Mouse (Mus musculus) brown adipose tissue, adult 24 weeks (tissue): ENCODE data around the gene Gm44579. TPM values are rescaled to one million over a fixed set of nuclear protein-coding genes. Genes with fewer than 3 reads are reported as not detected.

Source experiments
- H3K27ac ChIP-seq: fragments of 200-500 bp; replicated peaks from 2 replicates; pipeline ENCODE4 v1.5.1; 2012; ENCODE audit warnings: low read depth, mild to moderate bottlenecking, low read length
- H3K4me1 ChIP-seq: fragments of 200-500 bp; 2 replicates; pipeline ENCODE4 v1.6.1; 2012; ENCODE audit warnings: low read length, mixed read lengths; ENCODE audit not compliant: control insufficient read depth, insufficient read depth, insufficient read length
- H3K4me3 ChIP-seq: fragments of 200-500 bp; 2 replicates; pipeline ENCODE4 v1.5.1; 2012; ENCODE audit warnings: low read depth, mild to moderate bottlenecking, low read length, moderate library complexity; ENCODE audit not compliant: insufficient read depth
- polyA plus RNA-seq: library from polyadenylated mRNA; stranded (reverse); fragments of >200 nt; gene quantifications from 2 replicates; pipeline ENCODE4 v1.2.4, GENCODE M21; 2012; ENCODE audit not compliant: missing spikeins, insufficient read depth, insufficient read length

Gm44579 gene
- polyA plus RNA-seq, 1 experiment = not detected

DNA sequence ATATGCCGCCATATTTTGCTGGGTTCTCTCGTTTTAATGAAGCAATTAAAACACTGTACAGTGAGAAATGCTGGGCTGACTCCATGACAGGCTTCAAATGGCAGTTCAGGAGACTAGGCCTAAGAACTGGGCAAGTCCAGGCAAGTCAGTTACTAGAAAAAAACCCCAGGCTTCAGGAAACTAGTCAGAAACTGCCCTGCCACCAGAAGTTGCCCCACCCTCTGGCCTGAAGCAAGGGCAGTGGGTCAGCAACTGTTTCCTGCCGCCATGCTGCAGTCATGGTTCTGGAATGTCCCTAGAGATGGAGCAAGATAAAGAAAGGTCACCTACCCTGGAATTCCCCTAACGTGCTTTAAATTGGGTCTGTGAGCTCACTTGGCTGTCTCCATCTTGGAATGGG, 64.8 kb downstream of the Gm44579 start:
- Histone ChIP-seq H3K27ac (no peak overlapping the region), H3K4me1 (no peaks in the 10 kb centered on the region), H3K4me3 (no peak overlapping the region)

DNA sequence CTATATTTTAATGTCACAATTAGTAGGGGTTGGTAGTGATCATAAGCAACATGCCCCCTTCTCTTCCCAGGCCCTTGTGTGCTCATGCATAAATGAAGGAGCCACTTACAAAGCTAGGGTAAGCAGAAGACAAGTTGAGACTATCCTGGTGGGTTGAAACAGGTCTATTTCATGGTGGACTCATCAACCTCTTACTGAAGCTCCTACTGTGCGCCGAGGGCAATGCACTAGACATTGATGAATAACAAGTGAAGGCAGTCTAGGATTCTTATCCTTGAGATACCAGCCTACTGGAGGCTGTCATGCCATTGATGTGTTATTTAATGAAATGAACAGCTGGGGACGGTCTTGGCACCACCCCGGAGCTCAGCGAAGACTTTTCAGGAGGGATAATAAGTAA, 65.5 kb downstream of the Gm44579 start:
- no peak overlapping the region for H3K4me3 ChIP-seq
- no peak overlapping the region for H3K27ac ChIP-seq

DNA sequence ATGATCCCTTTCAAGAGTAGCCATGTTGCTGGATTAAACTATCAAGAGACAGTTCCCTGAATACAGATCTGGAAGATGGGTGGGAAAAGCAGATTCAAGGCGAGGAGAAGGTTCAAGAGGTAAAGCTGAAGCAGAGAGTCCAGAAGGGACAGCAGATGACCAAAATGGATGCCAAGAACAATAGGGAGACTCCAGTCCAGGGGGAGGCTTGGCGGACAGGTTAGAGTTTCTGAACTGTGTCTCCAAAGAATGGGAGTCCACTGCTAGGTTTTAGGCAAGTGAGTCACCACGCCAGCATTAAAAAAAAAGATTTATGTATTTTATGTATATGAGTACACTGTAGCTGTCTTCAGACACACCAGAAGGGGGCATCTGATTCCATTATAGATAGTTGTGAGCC, 66.1 kb downstream of the Gm44579 start:
- Histone ChIP-seq H3K4me1 (no peaks in the 10 kb centered on the region), H3K27ac (no peak overlapping the region), H3K4me3 (no peak overlapping the region)

More for the DNA sequence above, 65.5 kb downstream of the Gm44579 start:
- H3K4me1 ChIP-seq = no peaks in the 10 kb centered on the region

DNA sequence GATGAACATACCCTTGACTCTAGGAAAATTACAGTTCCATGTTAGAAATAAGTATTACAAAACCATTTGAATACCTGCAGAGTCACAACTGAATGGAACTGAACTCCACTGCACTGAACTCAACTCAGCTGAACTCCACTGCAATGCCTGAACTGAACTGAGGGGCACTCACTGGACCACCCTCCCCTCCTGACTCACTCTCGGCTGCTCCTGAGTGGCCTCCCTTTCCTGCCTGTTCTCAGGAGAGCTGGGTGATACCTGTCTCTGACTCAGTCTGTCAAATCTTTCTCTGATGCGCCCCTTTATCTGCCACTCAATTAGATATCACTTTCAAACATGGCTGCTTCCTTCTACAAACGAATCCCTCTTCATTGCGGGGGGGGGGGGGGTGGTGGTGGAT, 66.6 kb downstream of the Gm44579 start:
- no peak overlapping the region for H3K27ac ChIP-seq
- H3K4me1 ChIP-seq = no peaks in the 10 kb centered on the region
- no peak overlapping the region for H3K4me3 ChIP-seq

DNA sequence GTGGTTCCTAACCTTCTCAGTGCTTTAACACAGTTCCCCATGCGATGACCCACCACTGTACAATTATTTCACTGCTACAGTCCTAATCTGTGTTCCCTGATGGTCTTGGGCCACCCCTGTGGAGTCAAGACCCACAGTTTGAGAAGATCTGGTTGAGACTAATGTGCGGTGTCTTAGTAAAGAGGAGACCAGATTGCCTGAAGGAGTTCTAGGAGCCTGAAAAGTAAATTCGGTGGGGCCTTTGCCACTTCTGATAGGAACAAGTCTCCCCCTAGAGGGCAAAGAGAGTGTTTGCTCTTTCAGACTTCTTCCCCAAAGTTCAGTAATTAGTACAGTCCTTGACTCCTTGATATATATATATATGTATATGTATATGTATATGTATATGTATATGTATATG, 67.2 kb downstream of the Gm44579 start:
- Histone ChIP-seq H3K4me1 (no peaks in the 10 kb centered on the region), H3K4me3 (no peak overlapping the region), H3K27ac (no peak overlapping the region)

DNA sequence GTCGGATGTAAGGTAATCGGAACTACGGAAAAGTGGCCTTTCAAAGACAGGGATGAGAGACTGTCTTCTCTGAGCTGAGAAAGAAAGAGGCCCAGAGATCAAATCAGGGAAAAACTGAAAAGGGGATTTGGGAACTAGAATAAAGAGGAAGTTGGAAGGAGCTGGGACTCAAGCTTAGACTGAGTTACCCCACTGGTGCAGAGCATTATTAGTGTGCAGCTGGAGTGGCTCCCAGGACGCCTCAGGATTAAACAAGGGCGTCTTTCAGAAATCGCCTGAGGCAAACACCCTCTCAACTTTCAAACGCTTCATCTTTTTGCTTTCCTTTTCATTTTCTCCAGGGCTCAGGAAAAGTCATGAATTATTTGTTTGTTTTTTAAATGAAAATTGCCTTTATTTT, 67.9 kb downstream of the Gm44579 start:
- Histone ChIP-seq H3K27ac (no peak overlapping the region), H3K4me1 (no peaks in the 10 kb centered on the region), H3K4me3 (no peak overlapping the region)

DNA sequence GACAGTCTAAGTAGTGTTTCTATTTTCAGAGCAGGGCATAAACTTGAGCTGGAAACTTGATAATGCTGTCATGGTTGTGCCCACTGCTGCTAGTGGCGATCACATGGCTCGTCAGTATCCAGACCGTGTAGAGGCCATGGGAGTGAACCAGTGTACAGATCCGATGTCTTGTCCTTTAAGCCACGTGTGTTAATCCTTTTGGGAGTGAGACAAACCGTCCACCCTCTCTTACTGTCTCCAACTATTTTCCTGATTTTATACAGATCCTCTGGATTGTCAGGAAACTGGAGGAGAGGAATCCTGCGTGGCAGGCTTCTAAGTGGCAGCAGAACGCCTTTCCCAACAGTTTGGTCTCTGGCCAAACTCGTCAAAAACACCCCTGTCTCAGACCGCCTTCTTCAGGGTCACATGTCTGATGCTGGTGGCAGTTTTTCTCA, 71.6 kb downstream of the Gm44579 start:
- no peak overlapping the region for H3K27ac ChIP-seq
- H3K4me1 ChIP-seq = peaks cover 4% of the 10 kb centered on the region
- no peak overlapping the region for H3K4me3 ChIP-seq

DNA sequence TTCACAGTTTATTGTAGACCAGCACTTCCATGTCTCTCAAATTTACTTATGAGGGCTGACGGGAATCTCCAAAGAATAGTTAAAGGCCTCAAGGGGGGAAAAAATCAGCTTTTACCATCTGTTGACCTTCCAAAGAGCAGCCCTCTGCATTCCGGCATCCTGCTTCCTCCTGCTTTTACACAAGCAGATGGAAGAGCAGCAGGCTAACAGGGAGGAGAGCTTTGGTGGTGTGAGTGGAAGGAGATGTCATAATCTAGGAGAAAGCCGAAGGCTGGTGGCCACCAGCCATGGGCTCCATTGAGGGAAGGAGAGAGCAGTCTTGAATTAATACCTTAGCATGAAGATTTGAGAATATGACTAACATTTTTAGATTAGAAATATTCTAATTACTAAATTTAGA, 72.4 kb downstream of the Gm44579 start:
- Histone ChIP-seq H3K27ac (no peak overlapping the region), H3K4me3 (no peak overlapping the region), H3K4me1 (peaks cover 4% of the 10 kb centered on the region)

DNA sequence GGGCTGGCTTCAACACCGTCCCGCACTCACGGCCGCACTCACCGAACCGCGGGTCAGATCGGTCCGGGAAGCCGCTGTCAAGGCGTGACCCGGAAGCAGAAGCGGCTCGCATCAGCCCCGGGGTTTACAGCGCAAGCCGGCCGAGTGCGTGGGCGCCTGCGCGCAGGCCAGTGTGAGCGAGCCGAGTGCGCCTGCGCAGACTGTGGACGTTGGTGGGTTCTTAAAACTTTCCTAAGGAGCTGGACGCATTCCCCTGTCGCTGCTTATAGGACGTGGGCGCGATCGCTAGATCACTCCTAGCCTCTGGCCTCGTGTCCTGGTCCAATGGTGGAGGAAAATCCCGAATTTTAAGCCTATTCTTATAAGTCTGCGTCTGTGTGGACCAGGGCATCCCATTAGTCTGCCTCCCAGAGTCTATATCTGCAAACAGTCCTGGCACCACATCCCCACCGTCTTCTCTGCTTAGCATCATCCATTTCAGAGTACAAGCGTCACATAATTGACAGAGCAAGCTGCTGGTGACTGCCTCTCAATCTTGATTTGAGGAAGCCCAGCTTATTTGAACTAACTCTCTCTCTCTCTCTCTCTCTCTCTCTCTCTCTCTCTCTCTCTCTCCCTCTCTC, 75.1 kb downstream of the Gm44579 start:
- peak overlapping the region; percentile 69 for H3K4me3 ChIP-seq
- H3K4me1 ChIP-seq = peaks cover 4% of the 10 kb centered on the region
- H3K27ac ChIP-seq = peak overlapping the region; percentile 68

DNA sequence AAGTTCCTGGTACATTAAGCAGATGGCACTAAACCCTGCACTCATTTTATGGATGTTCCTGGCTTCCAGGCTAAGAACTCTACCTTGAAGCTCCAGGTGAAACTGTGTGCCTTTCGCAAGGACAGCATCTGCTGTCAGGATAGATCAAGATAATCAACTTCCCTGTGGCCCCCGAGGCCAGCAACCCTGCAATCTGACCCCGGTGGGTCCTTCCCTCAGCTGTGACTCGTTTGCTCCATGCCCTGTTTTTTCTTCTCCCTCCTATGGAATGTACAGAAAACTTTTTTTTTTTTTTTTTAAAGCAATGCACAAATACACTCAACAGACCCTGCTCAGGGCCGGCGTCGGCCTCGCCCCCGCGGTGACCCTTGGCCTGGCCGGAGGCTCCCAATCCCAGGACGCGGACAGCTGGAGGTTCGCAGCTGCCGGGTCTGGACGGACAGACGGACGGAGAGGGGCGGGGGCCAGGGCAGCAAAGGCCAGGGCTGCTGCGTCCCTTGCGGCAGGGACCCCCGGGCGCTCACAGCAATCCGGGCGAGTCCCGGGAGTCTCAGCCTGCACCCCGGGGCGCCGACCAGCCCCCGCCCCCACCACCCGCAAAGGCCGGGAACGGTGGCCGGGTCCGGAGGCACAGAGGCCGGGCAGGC, 75.8 kb downstream of the Gm44579 start:
- H3K4me3 ChIP-seq = peak overlapping the region; percentile 69
- H3K4me1 ChIP-seq = peaks cover 4% of the 10 kb centered on the region
- H3K27ac ChIP-seq = peak overlapping the region; percentile 7; the same call in 1 of the 2 replicates

DNA sequence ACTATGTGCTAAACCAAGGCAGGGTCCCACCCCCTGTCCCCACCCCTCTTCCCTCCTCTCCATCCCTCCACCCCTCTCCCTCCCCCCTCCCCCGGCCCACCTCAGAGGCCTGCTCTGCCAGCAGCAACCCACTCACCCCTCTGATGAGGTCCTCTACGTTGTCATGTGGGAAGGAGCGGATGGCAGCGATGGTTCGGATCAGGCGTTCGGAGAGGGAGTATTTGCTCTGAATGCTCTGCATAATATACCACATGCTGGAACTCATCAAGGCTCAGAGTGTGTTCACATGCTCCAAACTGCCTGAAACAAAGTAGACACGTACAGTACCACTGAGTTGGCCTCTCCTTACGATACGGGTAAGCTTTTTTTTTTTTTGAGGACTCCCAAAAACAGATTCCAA, 78.3 kb downstream of the Gm44579 start:
- Histone ChIP-seq H3K4me1 (peaks cover 4% of the 10 kb centered on the region), H3K4me3 (no peak overlapping the region), H3K27ac (no peak overlapping the region)

DNA sequence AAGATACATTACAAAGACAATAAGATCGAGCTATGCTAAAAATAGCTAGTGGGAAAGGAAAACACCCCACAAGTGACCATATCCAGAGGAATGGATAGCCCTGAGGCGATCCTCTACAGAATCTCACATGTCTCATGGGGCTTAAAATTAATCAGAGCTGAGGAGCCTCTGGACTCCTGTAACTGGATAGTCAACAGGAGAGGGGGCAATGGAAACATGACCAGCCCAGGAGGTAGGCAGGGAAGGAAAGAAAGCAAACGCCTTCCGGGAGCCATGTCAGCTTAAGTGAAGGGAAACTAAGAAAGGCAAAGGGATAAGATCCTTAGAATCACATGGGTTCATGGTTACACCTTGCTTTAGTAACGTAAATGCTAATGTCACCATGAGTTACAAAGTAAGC, 80.0 kb downstream of the Gm44579 start:
- Histone ChIP-seq H3K4me3 (no peak overlapping the region), H3K4me1 (peaks cover 4% of the 10 kb centered on the region), H3K27ac (no peak overlapping the region)

DNA sequence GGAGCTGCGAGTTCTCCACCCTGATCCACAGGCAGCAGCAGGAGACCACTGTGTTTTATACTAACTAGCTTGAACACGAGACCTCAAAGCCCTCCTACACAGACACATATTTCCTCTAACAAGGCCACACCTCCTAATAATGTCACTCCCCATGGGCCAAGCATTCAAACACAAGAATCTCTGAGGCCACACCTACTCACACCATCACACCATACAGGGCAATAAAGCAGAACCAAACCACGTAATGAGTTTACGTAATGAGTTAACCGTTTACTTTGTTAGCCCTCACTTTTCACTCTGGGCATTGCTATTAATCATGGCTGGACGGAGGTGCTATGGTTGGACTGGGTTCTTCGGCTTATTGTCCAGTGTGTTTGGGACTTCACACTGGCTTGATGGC, 81.0 kb downstream of the Gm44579 start:
- Histone ChIP-seq H3K4me1 (peaks cover 2% of the 10 kb centered on the region), H3K4me3 (no peak overlapping the region), H3K27ac (no peak overlapping the region)

DNA sequence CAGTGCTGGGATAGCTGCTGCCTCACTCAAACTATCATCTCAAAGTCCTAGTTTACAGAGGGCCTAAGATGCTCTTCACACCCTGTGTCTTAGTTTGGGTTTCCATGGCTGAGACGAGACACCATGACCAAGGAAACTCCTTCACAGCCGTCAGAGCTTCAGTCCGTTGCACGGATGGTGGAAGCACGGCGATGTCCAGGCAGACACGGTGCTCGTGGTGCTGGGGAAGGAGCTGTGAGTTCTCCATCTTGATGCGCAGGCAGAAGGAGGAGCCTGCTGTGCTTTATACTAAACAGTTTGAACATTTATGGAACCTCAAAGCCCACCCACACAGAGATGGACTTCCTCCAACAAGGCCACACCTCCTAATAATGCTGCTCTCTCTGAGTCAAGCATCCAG, 83.9 kb downstream of the Gm44579 start:
- Histone ChIP-seq H3K27ac (no peak overlapping the region), H3K4me1 (no peaks in the 10 kb centered on the region), H3K4me3 (no peak overlapping the region)
